Mouse (Mus musculus) mesoderm, embryonic 11.5 days (tissue): ENCODE measurements around the gene Pklr.

Experiments
- DNase-seq: peaks from one replicate; pipeline ENCODE4 v3.0.0-alpha.2; 2012; ENCODE audit warnings: low read depth, low spot score

The Pklr gene

GRCm38 (mm10) chr3:89163643-89164245 is 27.8 kb downstream of the Pklr start:
- DNase-seq, result no peak

- DNase-seq, result peak; percentile 94
Measured at GRCm38 (mm10) chr3:89164506-89165267, 28.7 kb downstream of the Pklr start, which contains the start of gene Clk2. TSS of gene Clk2 (plus strand) at chr3:89164795.

GRCm38 (mm10) chr3:89165268-89165870 is 29.4 kb downstream of the Pklr start:
- no peak for DNase-seq

GRCm38 (mm10) chr3:89166945-89167344 is 31.0 kb downstream of the Pklr start:
- no peak for DNase-seq

- DNase-seq, result no peak
Measured at GRCm38 (mm10) chr3:89174844-89175243, 38.9 kb downstream of the Pklr start.

GRCm38 (mm10) chr3:89175544-89175943 is 39.6 kb downstream of the Pklr start:
- no peak for DNase-seq

- DNase-seq, result no peak
Measured at GRCm38 (mm10) chr3:89176421-89176820, 40.5 kb downstream of the Pklr start.

GRCm38 (mm10) chr3:89177242-89178106 is 41.5 kb downstream of the Pklr start, which contains the start of gene Scamp3:
TSS of gene Scamp3 (plus strand) at chr3:89177473.
- DNase-seq, result peak; percentile 97

GRCm38 (mm10) chr3:89178107-89178385 is 42.1 kb downstream of the Pklr start:
- DNase-seq, result no peak

- DNase-seq, result no peak
Measured at GRCm38 (mm10) chr3:89179056-89179455, 43.1 kb downstream of the Pklr start.

GRCm38 (mm10) chr3:89181749-89182500 is 46.0 kb downstream of the Pklr start:
- no peak for DNase-seq

- DNase-seq, result no peak
Measured at GRCm38 (mm10) chr3:89182531-89183057, 46.7 kb downstream of the Pklr start.

GRCm38 (mm10) chr3:89183058-89183958 is 47.4 kb downstream of the Pklr start, which contains the start of gene Fam189b:
TSS of gene Fam189b (plus strand) at chr3:89183143.
- peak; percentile 90 for DNase-seq

GRCm38 (mm10) chr3:89183959-89184315 is 48.0 kb downstream of the Pklr start:
- DNase-seq, result no peak

- no peak for DNase-seq
Measured at GRCm38 (mm10) chr3:89187197-89187596, 51.3 kb downstream of the Pklr start.

GRCm38 (mm10) chr3:89187690-89188477 is 51.9 kb downstream of the Pklr start:
- no peak for DNase-seq

- no peak for DNase-seq
Measured at GRCm38 (mm10) chr3:89188478-89188875, 52.5 kb downstream of the Pklr start.

- no peak for DNase-seq
Measured at GRCm38 (mm10) chr3:89190436-89190835, 54.5 kb downstream of the Pklr start.

GRCm38 (mm10) chr3:89193351-89193750 is 57.4 kb downstream of the Pklr start:
- DNase-seq, result no peak
